Mouse (Mus musculus) ES-E14 (cell line): ENCODE measurements around the gene Gart. TPM values are rescaled to one million over a fixed set of nuclear protein-coding genes. Genes with fewer than 3 reads are reported as not detected.

ENCODE experiments used
- DNase-seq: peaks from one replicate; pipeline ENCODE4 v3.0.0-alpha.2; 2013; ENCODE audit warnings: low read depth, low spot score
- H3K27ac ChIP-seq: 2 replicates; pipeline ENCODE4 v1.5.1; 2012; ENCODE audit warnings: low read depth, mild to moderate bottlenecking, low read length, moderate library complexity, mixed read lengths; ENCODE audit not compliant: poor library complexity, insufficient read depth, severe bottlenecking
- H3K36me3 ChIP-seq: 2 replicates; pipeline ENCODE4 v1.6.1; 2012; ENCODE audit warnings: mild to moderate bottlenecking, low read length, moderate library complexity, mixed read lengths; ENCODE audit not compliant: control insufficient read depth, poor library complexity, insufficient read depth, severe bottlenecking
- H3K4me1 ChIP-seq, 2 experiments: fragments of 150-350 bp in 1 of 2; sonication (generic) in 1 of 2; 2 replicates each; pipeline ENCODE4 v1.6.1; 2012; ENCODE audit warnings: low read length in 2 of 2, mild to moderate bottlenecking in 1 of 2, mixed read lengths in 1 of 2; ENCODE audit not compliant: control insufficient read depth in 2 of 2, insufficient read depth in 2 of 2, poor library complexity in 1 of 2
- H3K4me3 ChIP-seq, 2 experiments: fragments of 150-350 bp in 1 of 2; sonication (generic) in 1 of 2; 2 replicates each; pipeline ENCODE4 v1.5.1; 2012; ENCODE audit warnings: low read length in 2 of 2, low read depth in 1 of 2, mild to moderate bottlenecking in 1 of 2, mixed read lengths in 1 of 2; ENCODE audit not compliant: insufficient read depth in 1 of 2, poor library complexity in 1 of 2, severe bottlenecking in 1 of 2
- H3K9ac ChIP-seq: 2 replicates; pipeline ENCODE4 v1.6.1; 2012; ENCODE audit warnings: low read depth, mild to moderate bottlenecking, low read length, mixed read lengths; ENCODE audit not compliant: poor library complexity, insufficient read depth, severe bottlenecking
- H3K9me3 ChIP-seq: fragments of 150-350 bp; sonication (generic); 2 replicates; pipeline ENCODE4 v1.6.1; 2012; ENCODE audit warnings: low read depth, mild to moderate bottlenecking, low read length; ENCODE audit not compliant: control insufficient read depth, insufficient read depth
- CHD2 ChIP-seq: IDR thresholded peaks from 2 replicates; pipeline ENCODE4 v1.6.1; 2014; ENCODE audit warnings: mild to moderate bottlenecking, low read depth, low read length, inconsistent platforms
- HCFC1 ChIP-seq: IDR thresholded peaks from 2 replicates; pipeline ENCODE4 v1.6.1; 2012; ENCODE audit warnings: low read length, inconsistent platforms, borderline replicate concordance; ENCODE audit not compliant: insufficient read depth
- MAFK ChIP-seq: IDR thresholded peaks from 2 replicates; pipeline ENCODE4 v1.6.1; 2014; ENCODE audit warnings: mild to moderate bottlenecking, low read depth, low read length, inconsistent platforms; ENCODE audit not compliant: insufficient read depth
- ZC3H11A ChIP-seq: IDR thresholded peaks from 2 replicates; pipeline ENCODE4 v1.6.1; 2012; ENCODE audit warnings: low read depth, mild to moderate bottlenecking, inconsistent platforms, low read length, borderline replicate concordance
- ZNF384 ChIP-seq: IDR thresholded peaks from 2 replicates; pipeline ENCODE4 v1.6.1; 2012; ENCODE audit warnings: low read depth, low read length, inconsistent platforms
- in situ Hi-C, 2 experiments: fragments of 600-800 bp; cut with MboI; formaldehyde crosslinking; loops; one replicate each; pipeline ENCODE4 v1.15.1; 2025; ENCODE audit warnings: low sequenced_read_pairs in 2 of 2, inconsistent platforms in 1 of 2; ENCODE audit not compliant: unreplicated experiment in 2 of 2
- total RNA-seq: library from RNA; depleted of rRNA; stranded (reverse); fragments of 300-350 nt; gene quantifications from 2 replicates; pipeline ENCODE4 v1.2.3, GENCODE M21; 2012

Gene Gart
- total RNA-seq, 1 experiment: 399 TPM

GRCm38 (mm10) chr16:91662336-91662735 is 15.6 kb upstream of the Gart start:
- no peak overlapping the region for H3K9ac ChIP-seq
- no peak overlapping the region for H3K27ac ChIP-seq
- in situ Hi-C loops: loop anchor here in 1 of 2 experiments (10.0 kb wide), 1 partner anchor 1418 kb away; no protein-coding TSS in a partner anchor
- peaks cover 0 to 1% of the 10 kb centered on the region in 2 experiments; a peak in 1 of 4 replicates for H3K4me1 ChIP-seq
- peaks cover 68% of the 10 kb centered on the region for H3K36me3 ChIP-seq
- no peaks in the 10 kb centered on the region for H3K9me3 ChIP-seq
- H3K4me3 ChIP-seq: no peak overlapping the region
- DNase-seq: no peak
- TF ChIP-seq HCFC1 (no peak), ZC3H11A (no peak), ZNF384 (no peak), MAFK (no peak), CHD2 (no peak)

- peaks cover 0 to 1% of the 10 kb centered on the region in 2 experiments; a peak in 1 of 4 replicates for H3K4me1 ChIP-seq
- H3K9ac ChIP-seq: no peak overlapping the region
- TF ChIP-seq ZC3H11A (no peak), CHD2 (no peak), HCFC1 (no peak), ZNF384 (no peak), MAFK (no peak)
- no peaks in the 10 kb centered on the region for H3K9me3 ChIP-seq
- H3K36me3 ChIP-seq: peaks cover 71% of the 10 kb centered on the region
- in situ Hi-C loops: loop anchor here in 1 of 2 experiments (10.0 kb wide), 1 partner anchor 1417 kb away; no protein-coding TSS in a partner anchor
- no peak for DNase-seq
- H3K27ac ChIP-seq: no peak overlapping the region
- no peak overlapping the region for H3K4me3 ChIP-seq
Observed at GRCm38 (mm10) chr16:91661397-91661796, 14.6 kb upstream of the Gart start.

- in situ Hi-C loops: loop anchor here in 1 of 2 experiments (10.0 kb wide), 1 partner anchor 1415 kb away; no protein-coding TSS in a partner anchor
- Histone ChIP-seq H3K4me1 (peaks cover 0 to 1% of the 10 kb centered on the region in 2 experiments; a peak in 1 of 4 replicates), H3K9ac (no peak overlapping the region), H3K4me3 (peak overlapping the region; percentile 12 to 28; a peak in 1 of 4 replicates), H3K9me3 (no peaks in the 10 kb centered on the region), H3K36me3 (peaks cover 77% of the 10 kb centered on the region), H3K27ac (no peak overlapping the region)
- no peak for TF ChIP-seq MAFK
- TF ChIP-seq ZNF384: no peak
- TF ChIP-seq ZC3H11A: no peak
- no peak for TF ChIP-seq HCFC1
- TF ChIP-seq CHD2: no peak
- DNase-seq: no peak
Observed at GRCm38 (mm10) chr16:91659798-91660197, 13.0 kb upstream of the Gart start.

DNA sequence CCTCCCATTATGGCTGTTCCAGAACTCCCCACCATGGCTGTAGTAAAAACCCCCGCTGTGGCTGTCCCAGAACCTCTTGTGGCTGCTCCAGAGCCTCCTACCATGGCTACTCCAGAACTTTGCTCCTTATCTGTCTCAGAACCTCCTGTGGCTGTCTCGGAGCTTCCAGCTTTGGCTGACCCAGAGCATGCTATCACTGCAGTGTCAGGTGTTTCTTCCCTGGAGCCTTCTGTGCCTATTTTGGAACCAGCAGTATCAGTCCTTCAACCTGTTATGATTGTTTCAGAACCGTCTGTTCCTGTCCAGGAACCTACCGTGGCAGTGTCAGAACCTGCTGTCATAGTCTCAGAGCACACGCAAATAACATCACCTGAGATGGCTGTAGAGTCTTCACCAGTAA is 11.7 kb upstream of the Gart start:
- no peak for DNase-seq
- Histone ChIP-seq H3K4me3 (no peak overlapping the region), H3K4me1 (peaks cover 0 to 1% of the 10 kb centered on the region in 2 experiments; a peak in 1 of 4 replicates), H3K36me3 (peaks cover 73% of the 10 kb centered on the region), H3K9ac (no peak overlapping the region), H3K27ac (no peak overlapping the region), H3K9me3 (no peaks in the 10 kb centered on the region; the same call in 1 of the 2 replicates)
- in situ Hi-C loops: no loop called here
- TF ChIP-seq MAFK (no peak), ZNF384 (no peak), ZC3H11A (no peak), HCFC1 (no peak), CHD2 (no peak)
